Mouse (Mus musculus) hindbrain, embryonic 12.5 days (tissue): ENCODE measurements around the gene Esr2. TPM values are rescaled to one million over a fixed set of nuclear protein-coding genes. Genes with fewer than 3 reads are reported as not detected.

Experiments used
- ATAC-seq: fragments of 200-750 bp; cut with Nextera tagmentation; 2 replicates; pipeline ENCODE4 v1.8.0; 2017; ENCODE audit warnings: moderate TSS enrichment; ENCODE audit not compliant: low FRiP score
- H3K27ac ChIP-seq: fragments of 300-500 bp; sonication (generic); 2 replicates; pipeline ENCODE4 v1.5.1; 2016; ENCODE audit warnings: mild to moderate bottlenecking
- H3K27me3 ChIP-seq: fragments of 300-500 bp; sonication (generic); 2 replicates; pipeline ENCODE4 v1.6.1; 2016; ENCODE audit warnings: mild to moderate bottlenecking
- H3K36me3 ChIP-seq: fragments of 300-500 bp; sonication (generic); 2 replicates; pipeline ENCODE4 v1.6.1; 2016; ENCODE audit warnings: mild to moderate bottlenecking
- H3K4me1 ChIP-seq: fragments of 300-500 bp; sonication (generic); 2 replicates; pipeline ENCODE4 v1.6.1; 2016
- H3K4me2 ChIP-seq: fragments of 300-500 bp; sonication (generic); replicated peaks from 2 replicates; pipeline ENCODE4 v1.6.1; 2016; ENCODE audit warnings: mild to moderate bottlenecking
- H3K4me3 ChIP-seq: fragments of 300-500 bp; sonication (generic); 2 replicates; pipeline ENCODE4 v1.5.1; 2016; ENCODE audit warnings: mild to moderate bottlenecking
- H3K9ac ChIP-seq: fragments of 300-500 bp; sonication (generic); 2 replicates; pipeline ENCODE4 v1.6.1; 2016; ENCODE audit warnings: mild to moderate bottlenecking, moderate library complexity
- H3K9me3 ChIP-seq: fragments of 300-500 bp; sonication (generic); replicated peaks from 2 replicates; pipeline ENCODE4 v1.6.1; 2016; ENCODE audit warnings: mild to moderate bottlenecking
- WGBS: fragments of 180-500 bp; shearing (Covaris S2); methylation state at CpG from one replicate; pipeline ENCODE4 v1.1.7; 2016; 5-methylcytosine and 5-hydroxymethylcytosine counted together
- polyA plus RNA-seq: library from polyadenylated mRNA; unstranded; fragments of >200 nt; fragmentation: Nextera tagmentation; extraction: Ambion mirVana; gene quantifications from 2 replicates; pipeline ENCODE4 v1.2.1, GENCODE M21; 2016

The Esr2 gene
- polyA plus RNA-seq, 1 experiment from 2014 or later: 0.22 TPM

GRCm38 (mm10) chr12:76132591-76132990 lies 44.5 kb downstream of the Esr2 start:
- no peaks in the 10 kb centered on the region for H3K27me3 ChIP-seq
- H3K27ac ChIP-seq: no peak overlapping the region
- H3K4me1 ChIP-seq: 0 out of 2 replicates have a peak, but pooled peaks cover 2% of the 10 kb centered on the region
- H3K4me2 ChIP-seq: no peak overlapping the region
- no peak overlapping the region for H3K9ac ChIP-seq
- H3K36me3 ChIP-seq: no peaks in the 10 kb centered on the region
- no peaks in the 10 kb centered on the region for H3K9me3 ChIP-seq
- no peak for ATAC-seq
- WGBS: 75% methylated on average over 4 of the region's 4 CpGs
- no peak overlapping the region for H3K4me3 ChIP-seq

GRCm38 (mm10) chr12:76130891-76131290 lies 46.2 kb downstream of the Esr2 start:
- no peaks in the 10 kb centered on the region for H3K27me3 ChIP-seq
- no peak overlapping the region for H3K4me3 ChIP-seq
- H3K36me3 ChIP-seq: no peaks in the 10 kb centered on the region
- 86% methylated on average over 6 of the region's 6 CpGs for WGBS
- H3K9me3 ChIP-seq: no peaks in the 10 kb centered on the region
- H3K27ac ChIP-seq: no peak overlapping the region
- no peak for ATAC-seq
- no peaks in the 10 kb centered on the region for H3K4me1 ChIP-seq
- H3K9ac ChIP-seq: no peak overlapping the region
- H3K4me2 ChIP-seq: no peak overlapping the region

DNA sequence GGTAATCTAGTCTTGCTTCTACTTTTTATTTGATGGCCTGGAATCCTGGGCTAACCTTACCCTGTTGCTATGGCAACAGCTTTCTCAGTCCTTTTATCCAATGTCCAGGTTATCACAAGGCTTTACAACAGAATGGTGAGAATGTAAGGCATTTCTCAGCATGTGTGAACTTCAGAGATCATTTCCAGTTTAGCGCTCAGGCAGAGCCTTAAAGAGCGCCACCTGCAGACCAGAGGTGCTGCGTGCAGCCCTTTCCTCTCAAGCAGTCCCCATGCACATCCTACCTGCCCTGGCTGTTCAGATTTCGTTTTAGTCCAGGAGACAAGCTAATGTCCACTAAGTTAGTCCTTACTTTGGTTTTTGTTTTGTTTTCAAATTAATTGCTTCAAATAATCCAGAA lies 46.8 kb downstream of the Esr2 start:
- Histone ChIP-seq H3K36me3 (no peaks in the 10 kb centered on the region), H3K4me1 (no peaks in the 10 kb centered on the region), H3K4me2 (no peak overlapping the region), H3K27ac (no peak overlapping the region), H3K9me3 (no peaks in the 10 kb centered on the region), H3K27me3 (no peaks in the 10 kb centered on the region), H3K4me3 (no peak overlapping the region), H3K9ac (no peak overlapping the region)
- 18% methylated on average over 4 of the region's 4 CpGs for WGBS
- no peak for ATAC-seq

DNA sequence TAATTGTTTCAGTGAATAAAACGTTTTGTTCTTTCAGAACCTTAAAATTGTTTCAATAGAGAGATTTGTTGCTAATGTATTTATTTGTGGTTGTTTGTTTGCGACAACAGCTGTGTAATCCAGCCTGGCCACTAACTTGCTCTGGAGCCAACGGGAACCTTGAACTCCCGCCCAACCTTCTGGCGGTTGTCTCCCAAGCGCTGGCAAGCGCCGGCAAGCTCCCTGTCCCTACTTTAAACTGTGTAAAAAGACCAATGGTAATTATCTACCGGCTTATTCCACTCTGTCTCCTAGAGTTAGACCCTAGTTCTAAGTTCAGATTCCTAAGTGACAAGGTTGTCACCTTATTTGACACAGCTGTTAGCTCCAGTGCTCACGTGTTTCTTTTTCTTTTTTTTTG lies 48.2 kb downstream of the Esr2 start:
- Histone ChIP-seq H3K9ac (no peak overlapping the region), H3K4me3 (no peak overlapping the region), H3K4me2 (no peak overlapping the region), H3K27ac (no peak overlapping the region), H3K4me1 (no peaks in the 10 kb centered on the region), H3K9me3 (no peaks in the 10 kb centered on the region), H3K36me3 (no peaks in the 10 kb centered on the region), H3K27me3 (no peaks in the 10 kb centered on the region)
- ATAC-seq: no peak
- 86% methylated on average over 10 of the region's 10 CpGs for WGBS

- H3K4me1 ChIP-seq: no peaks in the 10 kb centered on the region
- no peak overlapping the region for H3K9ac ChIP-seq
- 64% methylated on average over 3 of the region's 3 CpGs for WGBS
- H3K27ac ChIP-seq: no peak overlapping the region
- H3K9me3 ChIP-seq: no peaks in the 10 kb centered on the region
- no peaks in the 10 kb centered on the region for H3K27me3 ChIP-seq
- H3K4me2 ChIP-seq: no peak overlapping the region
- no peak overlapping the region for H3K4me3 ChIP-seq
- no peak for ATAC-seq
- H3K36me3 ChIP-seq: no peaks in the 10 kb centered on the region
These were observed 48.8 kb downstream of the Esr2 start for GRCm38 (mm10) chr12:76128306-76128705.

DNA sequence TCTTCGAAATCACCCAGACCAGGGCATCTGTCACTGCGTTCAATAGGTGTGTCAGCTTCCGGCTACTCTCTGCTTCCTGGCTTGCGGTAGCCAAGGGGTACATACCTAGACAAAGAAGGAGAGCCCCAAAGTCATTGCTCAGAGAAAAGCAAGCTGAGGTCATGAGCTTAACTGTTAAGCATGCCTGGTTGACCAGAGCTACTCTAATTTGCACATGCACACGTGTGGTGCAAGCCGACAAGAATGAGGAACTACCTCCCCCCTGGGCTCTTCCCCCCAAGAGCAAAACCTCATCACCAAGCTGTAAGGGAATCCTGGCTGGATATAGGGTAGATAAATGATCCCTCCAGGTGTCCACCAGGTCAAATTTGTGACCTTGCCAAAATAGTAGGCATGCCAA lies 53.8 kb downstream of the Esr2 start:
- ATAC-seq: no peak
- no peak overlapping the region for H3K27ac ChIP-seq
- WGBS: 93% methylated on average over 6 of the region's 6 CpGs

GRCm38 (mm10) chr12:76117632-76118153 lies 59.4 kb downstream of the Esr2 start:
- no peaks in the 10 kb centered on the region for H3K9me3 ChIP-seq
- no peak overlapping the region for H3K27ac ChIP-seq
- H3K27me3 ChIP-seq: no peaks in the 10 kb centered on the region
- no peak overlapping the region for H3K4me2 ChIP-seq
- no peak overlapping the region for H3K9ac ChIP-seq
- no peak for ATAC-seq
- no peaks in the 10 kb centered on the region for H3K4me1 ChIP-seq
- H3K36me3 ChIP-seq: no peaks in the 10 kb centered on the region
- WGBS: 75% methylated on average over 4 of the region's 4 CpGs
- H3K4me3 ChIP-seq: no peak overlapping the region

More for the DNA sequence above, 53.8 kb downstream of the Esr2 start:
- no peak overlapping the region for H3K9ac ChIP-seq
- no peaks in the 10 kb centered on the region for H3K9me3 ChIP-seq
- H3K4me2 ChIP-seq: no peak overlapping the region
- no peaks in the 10 kb centered on the region for H3K4me1 ChIP-seq
- no peaks in the 10 kb centered on the region for H3K27me3 ChIP-seq
- no peak overlapping the region for H3K4me3 ChIP-seq
- no peaks in the 10 kb centered on the region for H3K36me3 ChIP-seq

- Histone ChIP-seq H3K27ac (no peak overlapping the region), H3K4me1 (no peaks in the 10 kb centered on the region), H3K4me3 (no peak overlapping the region), H3K9ac (no peak overlapping the region), H3K9me3 (no peaks in the 10 kb centered on the region), H3K36me3 (no peaks in the 10 kb centered on the region), H3K27me3 (no peaks in the 10 kb centered on the region), H3K4me2 (no peak overlapping the region)
- no peak for ATAC-seq
- 74% methylated on average over 4 of the region's 4 CpGs for WGBS
These were observed 60.5 kb downstream of the Esr2 start for GRCm38 (mm10) chr12:76116577-76116976.

DNA sequence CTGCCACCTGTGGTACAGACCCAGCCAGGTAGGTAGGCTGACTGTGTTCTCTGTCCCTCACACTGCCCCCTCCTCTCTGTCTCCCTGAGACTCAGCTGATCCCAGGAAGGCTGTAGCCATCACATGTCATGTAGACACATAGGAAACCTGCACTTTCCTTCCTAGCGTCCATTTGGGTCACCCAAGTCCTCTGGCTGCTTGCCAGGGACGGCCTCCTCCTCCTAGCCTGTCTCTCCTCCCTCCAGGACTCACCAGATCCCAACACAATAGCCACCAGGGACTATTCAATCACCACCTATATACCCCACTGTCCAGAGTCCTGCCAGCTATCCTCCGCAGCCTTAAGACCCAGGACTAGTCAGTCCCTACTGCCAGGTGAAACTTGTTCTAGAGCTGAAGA lies 66.0 kb downstream of the Esr2 start:
- Histone ChIP-seq H3K27ac (no peak overlapping the region), H3K4me1 (no peaks in the 10 kb centered on the region), H3K27me3 (no peaks in the 10 kb centered on the region), H3K36me3 (peaks cover 45% of the 10 kb centered on the region), H3K4me2 (no peak overlapping the region), H3K9ac (no peak overlapping the region), H3K4me3 (no peak overlapping the region), H3K9me3 (no peaks in the 10 kb centered on the region)
- ATAC-seq: no peak
- 80% methylated on average over 3 of the region's 3 CpGs for WGBS

- ATAC-seq: no peak
- Histone ChIP-seq H3K9ac (no peak overlapping the region), H3K27me3 (no peaks in the 10 kb centered on the region), H3K9me3 (no peaks in the 10 kb centered on the region), H3K27ac (no peak overlapping the region), H3K4me1 (no peaks in the 10 kb centered on the region), H3K4me2 (no peak overlapping the region), H3K36me3 (peaks cover 57% of the 10 kb centered on the region), H3K4me3 (no peak overlapping the region)
- 90% methylated on average over 15 of the region's 15 CpGs for WGBS
These were observed 67.2 kb downstream of the Esr2 start for GRCm38 (mm10) chr12:76109646-76110405.

- H3K4me2 ChIP-seq: no peak overlapping the region
- H3K9me3 ChIP-seq: no peaks in the 10 kb centered on the region
- WGBS: 94% methylated on average over 20 of the region's 20 CpGs
- H3K4me3 ChIP-seq: no peak overlapping the region
- ATAC-seq: no peak
- peaks cover 94% of the 10 kb centered on the region for H3K36me3 ChIP-seq
- no peaks in the 10 kb centered on the region for H3K27me3 ChIP-seq
- no peak overlapping the region for H3K27ac ChIP-seq
- no peaks in the 10 kb centered on the region for H3K4me1 ChIP-seq
- no peak overlapping the region for H3K9ac ChIP-seq
These were observed 72.3 kb downstream of the Esr2 start for GRCm38 (mm10) chr12:76104596-76105351.

- no peaks in the 10 kb centered on the region for H3K27me3 ChIP-seq
- 95% methylated on average over 12 of the region's 12 CpGs for WGBS
- H3K4me3 ChIP-seq: no peak overlapping the region
- H3K4me1 ChIP-seq: no peaks in the 10 kb centered on the region
- no peak for ATAC-seq
- H3K36me3 ChIP-seq: peaks cover 94% of the 10 kb centered on the region
- H3K9ac ChIP-seq: no peak overlapping the region
- no peak overlapping the region for H3K4me2 ChIP-seq
- H3K27ac ChIP-seq: no peak overlapping the region
- H3K9me3 ChIP-seq: no peaks in the 10 kb centered on the region
These were observed 74.4 kb downstream of the Esr2 start for GRCm38 (mm10) chr12:76102621-76103020.
